Mouse (Mus musculus): Measurements from ENCODE around the gene Mindy4.
A peak's percentile ranks its signal among the peaks of the same experiment; 100 is the strongest.
"Not testable (repeated sequence)": the region's sequence is repeated elsewhere in the genome, so short reads cannot be mapped to it uniquely, and the experiment has no call there.

Mindy4 gene

DNA sequence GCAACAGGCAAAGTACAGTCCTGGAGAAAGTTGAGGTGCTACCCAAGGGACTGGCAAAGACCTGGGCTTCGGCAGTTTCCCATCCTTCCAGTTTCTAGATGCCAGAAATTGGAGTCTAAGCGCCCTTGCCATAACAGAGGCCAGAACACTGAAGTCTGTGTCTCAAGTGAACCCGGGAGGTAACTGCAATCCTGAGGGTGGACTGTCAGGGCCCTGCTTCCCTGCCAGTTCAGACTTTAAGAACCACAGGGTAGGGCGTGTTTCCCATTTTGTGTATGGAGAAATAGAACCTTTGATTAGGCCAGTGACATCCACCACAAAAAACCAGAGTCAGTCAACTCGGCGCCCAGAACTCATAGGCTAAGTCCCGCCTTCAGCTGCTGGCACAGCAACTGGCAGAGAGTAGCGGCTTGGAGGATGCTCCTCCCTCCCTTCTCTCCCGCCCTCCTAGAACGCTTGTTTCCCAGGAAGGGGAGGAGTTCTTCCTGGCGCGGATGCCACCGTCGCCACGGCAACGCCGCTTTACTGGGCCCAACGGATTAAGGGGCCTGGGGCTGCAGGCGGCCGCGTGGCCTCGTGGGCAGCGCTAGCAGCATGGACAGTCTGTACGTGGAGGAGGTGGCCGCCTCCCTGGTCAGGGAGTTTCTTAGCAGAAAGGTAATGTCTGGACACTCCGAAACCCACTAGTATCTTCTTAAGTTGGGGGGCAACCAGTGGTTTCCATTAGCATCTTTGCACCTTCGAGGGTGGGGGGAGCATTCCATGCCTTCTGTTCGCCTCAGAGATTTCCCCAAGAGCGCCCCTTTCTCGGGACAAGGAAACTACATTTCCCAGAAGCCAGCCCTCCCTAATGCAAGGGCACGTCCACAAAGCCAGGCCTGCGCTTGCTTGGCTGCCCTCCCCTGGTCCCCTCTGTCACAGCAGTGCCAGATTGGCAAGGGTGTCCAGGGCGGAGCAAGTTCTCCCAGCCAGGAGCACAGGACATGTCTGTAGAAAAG, at the start of gene Mindy4:
Mindy4 (plus strand) TSS at position 471 of the 998 bp plus-strand sequence.
- peak; percentile 93 for DNase-seq (ENCODE audit: low read depth, low spot score)

DNA sequence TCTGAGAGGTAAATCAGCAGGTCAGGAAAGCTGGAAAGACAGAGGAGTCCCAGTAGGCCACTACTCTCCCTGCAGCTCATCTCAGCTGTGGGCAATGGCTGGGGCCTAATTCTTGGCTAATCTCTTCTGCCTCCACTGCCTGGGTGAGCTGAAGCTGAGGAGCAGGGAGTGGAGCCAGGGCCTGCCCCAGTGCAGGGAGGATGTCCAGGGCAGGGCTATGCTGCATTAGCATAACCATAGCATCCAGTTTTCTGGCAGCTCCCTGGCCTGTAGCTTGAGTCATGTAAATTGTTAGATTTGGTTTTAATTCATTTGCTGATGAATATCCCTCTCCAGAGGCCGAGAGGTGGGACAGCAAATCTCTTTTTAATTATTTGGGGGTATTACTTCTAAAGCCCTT, 43.9 kb upstream of the Mindy4 start:
- DNase-seq (ENCODE audit: low read depth, low spot score) = no peak

- no peak for DNase-seq (ENCODE audit: low read depth, low spot score)
Observed at GRCm38 (mm10) chr6:55161311-55161761, 41.8 kb upstream of the Mindy4 start.

- DNase-seq (ENCODE audit: low read depth, low spot score) = no peak
Observed at GRCm38 (mm10) chr6:55163046-55163584, 40.1 kb upstream of the Mindy4 start.

- DNase-seq (ENCODE audit: low read depth, low spot score) = peak; percentile 62
Observed at GRCm38 (mm10) chr6:55166777-55167463, 36.3 kb upstream of the Mindy4 start.

GRCm38 (mm10) chr6:55169818-55170217, 33.4 kb upstream of the Mindy4 start:
- no peak for DNase-seq (ENCODE audit: low read depth, low spot score)

DNA sequence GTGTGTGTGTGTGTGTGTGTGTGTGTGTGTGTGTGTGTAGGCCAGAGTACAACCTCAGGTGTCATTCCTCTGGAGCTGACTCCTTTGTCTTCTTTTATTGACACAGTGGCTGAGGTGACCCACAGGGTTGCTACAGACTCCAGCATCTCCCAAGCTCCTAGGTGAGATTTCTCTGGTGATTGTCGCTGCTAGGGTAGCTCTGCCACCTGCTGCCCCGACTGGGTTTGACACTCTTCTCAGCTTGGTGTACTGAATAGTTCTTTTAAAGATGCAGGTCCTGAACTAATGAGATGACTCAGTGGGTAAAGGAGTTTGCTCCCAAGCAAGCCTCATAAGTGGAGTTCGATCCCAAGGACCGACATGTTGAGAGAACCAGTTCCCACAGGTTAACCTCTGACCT, 31.5 kb upstream of the Mindy4 start:
- DNase-seq (ENCODE audit: low read depth, low spot score) = no peak

- no peak for DNase-seq (ENCODE audit: low read depth, low spot score)
Observed at GRCm38 (mm10) chr6:55173171-55173570, 30.0 kb upstream of the Mindy4 start.

- no peak for DNase-seq (ENCODE audit: low read depth, low spot score)
Observed at GRCm38 (mm10) chr6:55173941-55174349, 29.2 kb upstream of the Mindy4 start.

DNA sequence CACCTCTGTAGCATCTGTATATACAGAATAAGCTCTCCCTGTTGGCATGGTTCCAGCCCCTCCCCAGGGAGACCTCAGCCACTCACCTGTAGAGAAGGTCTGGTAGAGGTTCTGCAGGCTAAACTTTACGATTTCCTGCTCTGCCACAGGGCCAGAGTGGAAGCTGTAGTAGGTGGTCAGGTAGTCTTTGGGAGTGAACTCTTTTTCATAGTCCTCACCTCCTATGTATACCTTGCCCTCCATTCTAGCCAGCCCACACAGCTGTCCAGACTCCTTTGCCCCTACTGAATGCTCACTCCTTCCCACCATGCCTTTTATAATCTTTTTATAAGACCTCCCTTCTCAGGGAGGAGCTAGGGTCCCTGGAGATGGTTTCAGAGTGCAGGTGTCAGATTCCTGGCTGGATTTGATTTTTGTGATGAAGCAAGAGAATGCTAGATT, 28.4 kb upstream of the Mindy4 start, which contains the start of gene Inmt:
Inmt (minus strand) TSS at position 303 of the 441 bp plus-strand sequence.
- DNase-seq (ENCODE audit: low read depth, low spot score) = no peak

DNA sequence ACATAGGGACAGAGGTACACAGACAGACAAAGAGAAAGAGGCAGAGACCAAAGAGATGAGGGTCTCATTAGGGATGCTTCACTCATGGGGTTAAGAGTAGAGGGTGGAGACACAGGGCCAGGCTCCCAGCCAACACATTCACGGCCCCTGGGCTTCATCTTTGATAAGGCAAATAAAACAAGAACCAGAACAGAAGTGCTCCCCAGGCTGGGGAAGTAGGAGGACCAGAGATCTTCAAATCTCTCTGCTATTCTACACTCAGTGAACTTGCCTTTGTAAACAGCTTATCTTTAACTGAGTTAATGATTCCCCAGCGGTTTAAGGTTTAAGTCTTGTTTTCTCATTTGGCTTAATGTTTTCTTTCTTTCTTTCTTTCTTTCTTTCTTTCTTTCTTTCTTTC, 27.7 kb upstream of the Mindy4 start:
- no peak for DNase-seq (ENCODE audit: low read depth, low spot score)

DNA sequence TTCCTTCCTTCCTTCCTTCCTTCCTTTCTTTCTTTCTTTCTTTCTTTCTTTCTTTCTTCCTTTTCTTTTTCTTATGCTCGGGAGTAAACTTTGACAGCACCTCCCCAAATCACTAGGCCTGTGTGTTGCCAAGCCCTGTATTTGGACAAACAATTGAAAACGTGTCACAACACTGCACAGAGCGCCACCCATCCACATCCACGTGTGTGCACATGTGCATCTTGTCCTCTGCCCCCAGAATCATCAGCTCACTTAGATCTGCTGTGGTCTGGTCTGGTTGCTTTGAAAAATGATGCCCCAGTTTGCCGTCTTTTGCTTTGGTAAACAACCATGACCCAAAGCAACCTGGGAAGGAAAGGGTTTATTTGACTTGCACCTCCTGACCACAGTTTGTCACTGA, 27.3 kb upstream of the Mindy4 start:
- DNase-seq (ENCODE audit: low read depth, low spot score) = no peak

GRCm38 (mm10) chr6:55177060-55177732, 26.0 kb upstream of the Mindy4 start:
- no peak for DNase-seq (ENCODE audit: low read depth, low spot score)

GRCm38 (mm10) chr6:55179560-55179959, 23.6 kb upstream of the Mindy4 start:
- DNase-seq (ENCODE audit: low read depth, low spot score) = no peak

DNA sequence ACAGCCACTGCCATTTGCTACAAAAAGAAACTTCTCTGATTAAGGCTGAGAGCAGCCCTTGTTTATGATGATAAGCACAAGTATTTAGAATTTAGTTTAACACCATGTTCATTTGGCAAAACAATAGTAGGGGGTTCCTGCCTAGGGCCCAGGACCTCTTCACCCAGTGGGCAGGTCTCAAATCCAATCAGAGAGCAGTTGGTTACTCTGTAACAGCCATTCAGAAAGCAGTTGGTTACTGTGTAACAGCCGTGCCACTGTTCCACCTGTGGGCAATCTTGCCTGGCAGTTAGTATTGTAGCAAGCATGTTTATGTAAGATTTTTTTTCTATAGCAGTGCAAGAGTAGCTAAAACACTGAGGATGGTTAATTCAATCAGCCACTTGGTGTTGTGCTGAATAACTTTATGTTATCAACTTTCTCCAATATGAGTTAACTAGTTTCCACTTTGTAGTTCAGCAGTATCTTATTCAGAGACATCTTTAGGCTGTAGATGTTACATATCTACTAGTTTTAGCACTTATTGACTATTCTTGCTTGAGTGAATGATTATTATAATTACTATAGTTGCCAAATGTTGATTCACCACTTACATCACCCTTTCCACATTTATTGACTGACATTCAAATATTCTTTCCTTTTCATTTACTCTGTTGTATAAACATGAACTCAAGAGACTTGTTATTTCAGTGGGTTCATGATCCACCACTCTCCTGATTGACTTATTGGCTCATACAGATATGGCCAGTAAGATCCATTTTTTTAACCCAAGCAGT, 20.3 kb upstream of the Mindy4 start:
- DNase-seq (ENCODE audit: low read depth, low spot score) = no peak

- not testable (repeated sequence) for DNase-seq (ENCODE audit: low read depth, low spot score)
Observed at GRCm38 (mm10) chr6:55187827-55188226, 15.4 kb upstream of the Mindy4 start.

DNA sequence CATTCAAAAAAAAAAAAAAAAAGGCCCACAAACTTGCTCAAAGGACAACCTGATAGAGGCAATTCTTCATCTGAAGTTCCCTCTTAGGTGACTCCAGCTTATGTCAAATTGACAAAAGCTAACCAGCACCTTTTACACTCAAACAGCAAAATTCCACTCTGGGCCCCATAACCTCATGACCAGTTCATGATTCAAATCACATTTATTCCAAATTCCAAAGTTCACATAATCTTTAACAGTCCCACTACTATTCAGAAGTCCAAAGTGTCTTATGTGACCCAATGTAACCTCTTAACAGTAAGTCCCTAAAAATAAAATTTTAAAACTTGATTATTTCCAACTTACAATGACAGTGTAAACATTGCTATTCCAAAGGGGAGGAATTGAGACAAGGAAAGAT, 13.8 kb upstream of the Mindy4 start:
- DNase-seq (ENCODE audit: low read depth, low spot score) = no peak

DNA sequence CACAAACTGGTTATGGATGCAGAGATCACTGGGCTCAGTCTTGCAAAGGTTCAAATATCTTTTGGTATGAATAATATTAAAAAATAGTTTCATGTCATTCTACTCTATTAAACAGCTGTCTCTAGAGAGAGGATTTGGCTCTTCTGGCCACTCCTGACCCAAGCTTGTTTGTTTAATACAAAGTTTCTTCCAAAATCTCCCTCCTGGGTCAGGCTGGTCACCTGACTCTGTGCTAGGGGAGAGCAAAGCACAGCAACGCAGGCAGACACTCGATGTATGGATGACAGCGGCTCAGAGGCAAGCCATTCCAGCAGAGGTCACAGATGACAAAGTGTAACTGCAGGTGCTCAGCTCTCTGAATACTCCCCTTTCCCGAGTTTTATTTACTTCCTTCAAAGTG, 11.6 kb upstream of the Mindy4 start:
- DNase-seq (ENCODE audit: low read depth, low spot score) = no peak

DNA sequence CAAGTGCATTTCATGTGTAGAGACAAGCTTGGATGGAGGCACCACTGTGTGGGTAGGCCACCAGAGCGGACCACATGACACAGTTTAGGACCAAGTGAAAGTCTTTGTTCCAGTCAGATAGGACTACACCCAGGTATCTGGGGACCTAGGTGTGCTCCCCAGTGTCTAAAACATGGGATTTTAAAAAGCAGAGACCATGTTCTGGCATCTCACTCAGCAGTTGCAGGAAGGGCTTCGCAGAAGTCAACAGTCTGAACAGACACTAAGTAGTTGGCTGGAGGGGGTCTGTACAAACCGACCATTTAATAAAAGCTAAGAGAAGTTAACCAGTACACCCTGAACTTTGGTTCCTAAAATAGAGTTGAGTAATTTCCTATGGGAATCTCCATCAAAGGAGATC, 10.0 kb upstream of the Mindy4 start:
- no peak for DNase-seq (ENCODE audit: low read depth, low spot score)

DNA sequence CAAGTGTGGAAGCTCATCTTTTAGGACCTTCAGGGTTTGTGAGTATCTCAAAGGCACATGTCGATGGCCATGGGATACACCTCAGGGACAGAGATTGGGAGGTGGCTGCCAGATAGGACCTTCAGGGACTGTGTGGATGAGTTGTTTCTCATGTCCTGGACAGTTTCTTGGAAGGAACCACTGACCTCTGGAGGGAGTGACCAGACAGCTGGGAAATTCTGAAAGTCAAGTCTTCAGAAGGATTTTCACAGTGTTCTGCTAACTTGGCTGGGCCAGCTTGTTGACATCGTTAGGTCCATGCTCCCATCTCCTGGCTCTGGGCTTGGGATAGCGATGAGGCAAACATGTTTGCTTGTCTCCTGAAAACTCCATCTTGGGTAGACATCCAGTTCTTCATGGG, 4.1 kb upstream of the Mindy4 start:
- DNase-seq (ENCODE audit: low read depth, low spot score) = no peak

- no peak for DNase-seq (ENCODE audit: low read depth, low spot score)
Observed at GRCm38 (mm10) chr6:55203931-55204330, 748 bp downstream of the Mindy4 start.

Measured in retina, postnatal 7 days (tissue).